Mouse (Mus musculus) CH12.LX (cell line): Measurements from ENCODE around the gene D1Ertd622e.

ENCODE experiments used
- CHD2 ChIP-seq: IDR thresholded peaks from 2 replicates; pipeline ENCODE4 v1.6.1; 2011; ENCODE audit warnings: low read length, improper control_type of control experiment
- EP300 ChIP-seq: IDR thresholded peaks from 2 replicates; pipeline ENCODE4 v1.6.1; 2011; ENCODE audit warnings: low read length, improper control_type of control experiment
- ETS1 ChIP-seq: conservative IDR thresholded peaks from 2 replicates; pipeline ENCODE4 v1.6.1; 2012; ENCODE audit warnings: low read depth, mild to moderate bottlenecking, inconsistent platforms, low read length, improper control_type of control experiment, moderate library complexity
- JUND ChIP-seq: conservative IDR thresholded peaks from 2 replicates; pipeline ENCODE4 v1.6.1; 2011; ENCODE audit warnings: low read depth, low read length, improper control_type of control experiment
- NELFE ChIP-seq: IDR thresholded peaks from 2 replicates; pipeline ENCODE4 v1.6.1; 2011; ENCODE audit warnings: low read depth, low read length, improper control_type of control experiment

- TF ChIP-seq NELFE (no peak), EP300 (no peak), ETS1 (no peak), CHD2 (no peak), JUND (no peak)
These were observed 14.8 kb downstream of the D1Ertd622e start for GRCm38 (mm10) chr1:97647037-97647436.
